Mouse (Mus musculus) forebrain, embryonic 12.5 days (tissue): ENCODE data around the gene Slc32a1. TPM values are rescaled to one million over a fixed set of nuclear protein-coding genes. Genes with fewer than 3 reads are reported as not detected.
A peak's percentile ranks its signal among the peaks of the same experiment; 100 is the strongest.

Source experiments
- ATAC-seq: fragments of 200-750 bp; cut with Nextera tagmentation; 2 replicates; pipeline ENCODE4 v1.8.0; 2017; ENCODE audit warnings: moderate TSS enrichment; ENCODE audit not compliant: low FRiP score
- H3K27ac ChIP-seq: fragments of 300-500 bp; sonication (generic); 2 replicates; pipeline ENCODE4 v1.5.1; 2016; ENCODE audit warnings: mild to moderate bottlenecking
- H3K27me3 ChIP-seq: fragments of 300-500 bp; sonication (generic); 2 replicates; pipeline ENCODE4 v1.6.1; 2016; ENCODE audit warnings: mild to moderate bottlenecking
- H3K36me3 ChIP-seq: fragments of 300-500 bp; sonication (generic); replicated peaks from 2 replicates; pipeline ENCODE4 v1.6.1; 2016; ENCODE audit warnings: mild to moderate bottlenecking
- H3K4me1 ChIP-seq: fragments of 300-500 bp; sonication (generic); 2 replicates; pipeline ENCODE4 v1.6.1; 2016
- H3K4me2 ChIP-seq: fragments of 300-500 bp; sonication (generic); 2 replicates; pipeline ENCODE4 v1.6.1; 2016; ENCODE audit warnings: mild to moderate bottlenecking, moderate library complexity
- H3K4me3 ChIP-seq: fragments of 300-500 bp; sonication (generic); replicated peaks from 2 replicates; pipeline ENCODE4 v1.5.1; 2016; ENCODE audit warnings: mild to moderate bottlenecking
- H3K9ac ChIP-seq: fragments of 300-500 bp; sonication (generic); 2 replicates; pipeline ENCODE4 v1.6.1; 2016; ENCODE audit warnings: mild to moderate bottlenecking
- H3K9me3 ChIP-seq: fragments of 300-500 bp; sonication (generic); 2 replicates; pipeline ENCODE4 v1.6.1; 2016
- WGBS: fragments of 180-500 bp; shearing (Covaris S2); methylation state at CpG from one replicate; pipeline ENCODE4 v1.1.7; 2016; 5-methylcytosine and 5-hydroxymethylcytosine counted together
- microRNA counts: library from miRNA; unstranded; fragments of <30 nt; microRNA quantifications from one replicate; lab custom pipeline; 2017
- microRNA-seq: library from miRNA; unstranded; fragments of <30 nt; microRNA quantifications from one replicate; pipeline ENCODE4, GENCODE M21; 2017
- polyA plus RNA-seq: library from polyadenylated mRNA; unstranded; fragments of >200 nt; fragmentation: Nextera tagmentation; extraction: Ambion mirVana; gene quantifications from 2 replicates; pipeline ENCODE4 v1.2.1, GENCODE M21; 2016

The Slc32a1 gene
- polyA plus RNA-seq, 1 experiment from 2014 or later, result 3.8 TPM

DNA sequence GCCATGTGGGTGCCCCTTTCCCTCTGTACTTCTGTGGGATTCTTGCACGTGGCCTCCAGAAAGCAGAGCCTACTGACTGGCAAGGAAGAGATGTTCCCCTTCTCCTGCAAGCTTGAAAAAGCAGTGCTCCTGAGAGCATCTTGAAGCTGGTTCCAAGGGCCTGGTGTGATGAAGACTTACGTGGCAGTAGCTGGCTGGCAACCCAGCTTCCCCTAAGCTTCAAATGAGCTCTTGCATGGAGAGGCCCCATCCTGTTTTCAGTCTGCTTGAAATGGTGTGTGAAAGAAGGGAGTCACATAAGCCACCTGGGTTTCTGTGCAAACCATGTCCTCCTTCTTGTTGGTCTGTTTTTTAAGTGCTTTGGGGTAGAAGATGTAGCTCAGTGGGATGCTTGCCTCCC lies 32.0 kb downstream of the Slc32a1 start:
- Histone ChIP-seq H3K4me2 (no peak overlapping the region), H3K27me3 (no peaks in the 10 kb centered on the region), H3K9me3 (no peaks in the 10 kb centered on the region), H3K4me1 (no peaks in the 10 kb centered on the region), H3K36me3 (peaks cover 36% of the 10 kb centered on the region), H3K4me3 (no peak overlapping the region), H3K27ac (no peak overlapping the region), H3K9ac (no peak overlapping the region)
- ATAC-seq, result no peak
- 90% methylated on average over 2 of the region's 2 CpGs for WGBS

DNA sequence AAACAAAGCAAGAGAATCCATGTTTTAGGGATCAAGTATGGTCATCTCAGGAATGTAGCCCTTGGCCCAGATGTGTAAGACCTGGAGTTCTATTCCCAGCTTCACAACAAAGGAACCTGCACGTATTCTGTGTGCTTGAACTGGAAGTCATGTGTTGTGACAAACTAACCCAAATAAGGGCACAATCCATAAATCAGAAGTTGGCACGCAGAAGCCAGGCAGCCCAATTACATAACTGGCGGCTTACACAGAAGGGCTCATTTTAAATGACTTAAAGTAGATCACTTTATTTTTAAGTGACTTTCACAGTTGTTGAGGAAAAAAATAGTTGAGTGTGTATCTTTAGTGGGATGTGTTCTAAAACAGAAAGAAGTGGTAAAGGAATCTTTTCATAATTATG lies 33.2 kb downstream of the Slc32a1 start:
- no peaks in the 10 kb centered on the region for H3K27me3 ChIP-seq

DNA sequence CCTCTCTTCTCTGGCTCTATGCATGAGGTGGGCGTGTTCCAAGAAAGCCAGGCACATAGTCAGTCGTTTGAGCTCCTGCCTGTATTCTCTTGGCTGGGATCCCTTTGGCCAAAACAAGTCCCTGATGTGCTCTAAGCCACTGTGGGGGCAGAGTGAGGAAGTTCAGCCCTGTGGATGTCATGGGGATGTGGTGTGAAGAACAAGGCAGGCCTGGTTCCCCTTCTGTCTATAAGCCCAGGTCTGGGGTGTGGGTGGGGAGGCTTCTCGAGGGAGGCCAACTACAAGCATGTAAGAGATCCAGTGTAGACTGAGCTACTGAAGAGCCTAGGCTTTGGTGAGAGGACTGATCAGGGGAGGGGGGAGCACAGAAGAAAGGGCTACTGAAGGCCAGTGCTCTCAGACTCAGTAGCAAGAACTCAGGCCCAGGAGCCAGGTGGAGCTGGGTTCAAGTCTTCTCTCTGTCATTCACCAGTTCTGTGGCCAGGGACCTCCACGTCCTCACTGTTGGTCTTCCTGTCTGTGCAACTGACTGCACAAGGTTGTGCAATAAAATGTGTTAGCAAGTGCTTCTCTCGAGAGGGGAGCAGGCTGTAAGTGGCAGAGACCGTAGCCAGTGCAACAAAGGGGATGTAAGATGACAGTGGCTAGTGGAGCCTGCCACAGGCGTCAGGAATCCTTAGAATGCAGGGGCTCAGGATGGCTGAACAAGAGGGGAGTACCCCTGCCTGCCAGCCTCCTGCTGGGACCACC lies 40.8 kb downstream of the Slc32a1 start:
- WGBS, result 53% methylated on average over 7 of the region's 7 CpGs
- no peak overlapping the region for H3K9ac ChIP-seq
- no peak overlapping the region for H3K27ac ChIP-seq
- no peaks in the 10 kb centered on the region for H3K9me3 ChIP-seq
- no peaks in the 10 kb centered on the region for H3K27me3 ChIP-seq
- no peaks in the 10 kb centered on the region for H3K4me1 ChIP-seq
- H3K4me2 ChIP-seq, result no peak overlapping the region
- no peak for ATAC-seq
- H3K36me3 ChIP-seq, result no peaks in the 10 kb centered on the region
- no peak overlapping the region for H3K4me3 ChIP-seq

More for the DNA sequence above, 33.2 kb downstream of the Slc32a1 start:
- peaks cover 24% of the 10 kb centered on the region for H3K36me3 ChIP-seq
- H3K9ac ChIP-seq, result no peak overlapping the region
- no peak overlapping the region for H3K27ac ChIP-seq
- whole genome bisulfite sequencing, result 90% methylated on average over 3 of the region's 3 CpGs
- no peak for ATAC-seq
- H3K9me3 ChIP-seq, result no peaks in the 10 kb centered on the region
- no peak overlapping the region for H3K4me3 ChIP-seq
- no peak overlapping the region for H3K4me2 ChIP-seq
- no peaks in the 10 kb centered on the region for H3K4me1 ChIP-seq

DNA sequence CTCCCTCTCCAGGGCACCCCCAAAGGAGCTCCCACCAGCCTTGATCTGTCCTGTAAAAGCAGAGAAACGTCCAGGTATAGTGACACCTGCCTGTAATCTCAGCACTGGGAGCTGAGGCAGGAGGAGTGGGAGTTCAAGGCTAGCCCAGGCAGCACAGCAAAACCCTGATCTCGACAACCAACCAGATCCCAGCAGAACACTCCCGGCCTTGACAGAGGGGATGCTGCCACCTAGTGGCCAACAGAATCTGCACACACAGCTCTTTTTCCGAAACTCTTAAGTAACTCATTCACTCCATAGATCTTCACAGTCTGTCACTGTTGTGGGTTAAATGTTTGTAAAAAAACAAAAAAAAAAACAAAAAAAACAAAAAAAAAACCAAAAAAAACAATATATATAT lies 42.4 kb downstream of the Slc32a1 start:
- H3K27me3 ChIP-seq, result no peaks in the 10 kb centered on the region
- H3K4me3 ChIP-seq, result no peak overlapping the region
- no peaks in the 10 kb centered on the region for H3K4me1 ChIP-seq
- no peak overlapping the region for H3K27ac ChIP-seq
- peak; percentile 70 for ATAC-seq
- no peak overlapping the region for H3K9ac ChIP-seq
- no peaks in the 10 kb centered on the region for H3K36me3 ChIP-seq
- no peaks in the 10 kb centered on the region for H3K9me3 ChIP-seq
- WGBS, result 6% methylated on average over 4 of the region's 4 CpGs
- no peak overlapping the region for H3K4me2 ChIP-seq

DNA sequence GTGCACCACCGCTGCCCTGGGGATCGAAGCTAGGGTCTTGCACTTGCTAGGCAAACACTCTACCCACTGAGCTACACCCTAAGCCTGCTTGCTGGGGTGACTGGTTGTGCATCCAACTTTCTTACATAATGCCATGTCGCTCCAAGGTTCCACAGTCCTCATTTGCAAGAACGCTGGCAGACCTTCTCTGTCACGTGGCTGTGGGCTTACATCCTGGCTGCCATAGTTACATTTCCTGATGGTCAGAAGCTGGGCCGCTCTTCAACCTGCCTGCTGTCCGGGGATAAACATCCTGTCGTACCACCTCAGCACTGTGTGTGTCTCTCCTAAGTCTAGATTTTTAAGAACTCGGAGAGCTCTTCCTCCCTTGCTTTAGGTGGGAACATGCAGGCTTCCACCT lies 44.1 kb downstream of the Slc32a1 start:
- ATAC-seq, result no peak

DNA sequence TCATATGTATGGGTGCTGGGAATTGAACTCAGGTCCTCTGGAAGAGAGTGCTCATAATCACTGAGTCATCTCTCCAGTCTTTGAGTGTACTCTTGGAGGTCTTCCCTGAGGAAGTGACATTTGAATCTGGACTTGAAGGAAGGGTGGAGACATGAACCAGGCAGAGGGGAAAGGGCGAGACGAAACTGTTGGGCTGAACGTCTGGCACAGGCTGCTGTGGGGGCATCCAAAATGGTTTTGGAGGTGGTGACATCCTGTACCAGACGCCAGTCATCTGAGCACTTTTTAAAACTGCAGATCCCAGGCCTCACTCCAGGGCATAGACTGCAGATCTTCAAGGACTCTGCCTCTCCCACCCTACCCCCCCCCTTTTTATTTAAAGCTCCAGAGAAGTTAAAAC lies 45.2 kb downstream of the Slc32a1 start:
- no peak for ATAC-seq
- WGBS, result 86% methylated on average over 4 of the region's 4 CpGs
- Histone ChIP-seq H3K4me2 (no peak overlapping the region), H3K4me1 (no peaks in the 10 kb centered on the region), H3K9me3 (no peaks in the 10 kb centered on the region), H3K27me3 (no peaks in the 10 kb centered on the region), H3K4me3 (no peak overlapping the region), H3K27ac (no peak overlapping the region), H3K9ac (no peak overlapping the region), H3K36me3 (no peaks in the 10 kb centered on the region)

More for the DNA sequence above, 44.1 kb downstream of the Slc32a1 start:
- no peak overlapping the region for H3K9ac ChIP-seq
- H3K4me2 ChIP-seq, result no peak overlapping the region
- H3K27ac ChIP-seq, result no peak overlapping the region
- H3K4me3 ChIP-seq, result no peak overlapping the region
- H3K4me1 ChIP-seq, result no peaks in the 10 kb centered on the region
- no peaks in the 10 kb centered on the region for H3K36me3 ChIP-seq
- WGBS, result 84% methylated on average over 9 of the region's 9 CpGs
- H3K9me3 ChIP-seq, result no peaks in the 10 kb centered on the region
- no peaks in the 10 kb centered on the region for H3K27me3 ChIP-seq

DNA sequence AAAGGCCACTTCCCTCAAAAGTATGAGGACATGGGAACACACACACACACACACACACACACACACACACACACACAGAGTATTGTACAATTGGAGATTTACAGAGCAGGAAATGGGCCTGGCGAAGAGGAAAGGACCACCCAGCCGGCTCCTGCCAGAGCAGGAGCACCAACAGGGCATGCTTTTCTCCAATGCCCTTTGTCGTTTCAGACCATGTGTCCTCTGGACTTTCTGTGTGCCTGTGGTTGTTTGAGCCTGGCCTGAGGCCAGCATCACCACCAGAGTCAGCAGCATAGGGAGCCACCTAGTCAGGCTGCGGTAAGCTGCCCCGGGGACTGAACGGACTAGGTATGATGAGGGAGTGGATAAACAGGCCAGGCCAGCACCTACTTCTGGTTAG lies 48.3 kb downstream of the Slc32a1 start:
- Histone ChIP-seq H3K9me3 (no peaks in the 10 kb centered on the region), H3K36me3 (no peaks in the 10 kb centered on the region), H3K4me3 (no peak overlapping the region), H3K4me1 (no peaks in the 10 kb centered on the region), H3K4me2 (no peak overlapping the region), H3K27me3 (no peaks in the 10 kb centered on the region), H3K9ac (no peak overlapping the region), H3K27ac (no peak overlapping the region; the same call in 1 of the 2 replicates)
- WGBS, result 58% methylated on average over 6 of the region's 6 CpGs
- no peak for ATAC-seq

DNA sequence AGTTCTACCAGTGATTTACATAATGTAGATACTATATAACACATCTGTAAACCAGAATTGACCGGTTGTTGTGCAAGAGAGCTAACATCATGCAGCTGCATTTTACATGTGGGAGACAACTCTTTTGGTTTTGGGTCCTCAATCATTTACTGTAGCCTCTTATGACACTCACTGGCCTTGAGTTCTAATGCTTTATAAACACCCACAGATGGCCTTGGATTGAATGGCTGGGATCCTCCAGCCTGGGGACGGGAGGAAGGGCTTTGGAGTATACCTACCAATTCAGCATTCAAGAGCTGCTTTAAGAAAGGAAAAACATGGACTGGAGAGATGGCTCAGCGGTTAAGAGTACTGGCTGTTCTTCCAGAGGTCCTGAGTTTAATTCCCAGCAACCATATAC lies 48.8 kb downstream of the Slc32a1 start:
- H3K4me1 ChIP-seq, result no peaks in the 10 kb centered on the region
- no peaks in the 10 kb centered on the region for H3K36me3 ChIP-seq
- no peak overlapping the region for H3K27ac ChIP-seq
- no peak overlapping the region for H3K4me3 ChIP-seq
- H3K27me3 ChIP-seq, result no peaks in the 10 kb centered on the region
- no peak for ATAC-seq
- no peak overlapping the region for H3K4me2 ChIP-seq
- WGBS, result 80% methylated on average over 3 of the region's 3 CpGs
- H3K9ac ChIP-seq, result no peak overlapping the region
- no peaks in the 10 kb centered on the region for H3K9me3 ChIP-seq

DNA sequence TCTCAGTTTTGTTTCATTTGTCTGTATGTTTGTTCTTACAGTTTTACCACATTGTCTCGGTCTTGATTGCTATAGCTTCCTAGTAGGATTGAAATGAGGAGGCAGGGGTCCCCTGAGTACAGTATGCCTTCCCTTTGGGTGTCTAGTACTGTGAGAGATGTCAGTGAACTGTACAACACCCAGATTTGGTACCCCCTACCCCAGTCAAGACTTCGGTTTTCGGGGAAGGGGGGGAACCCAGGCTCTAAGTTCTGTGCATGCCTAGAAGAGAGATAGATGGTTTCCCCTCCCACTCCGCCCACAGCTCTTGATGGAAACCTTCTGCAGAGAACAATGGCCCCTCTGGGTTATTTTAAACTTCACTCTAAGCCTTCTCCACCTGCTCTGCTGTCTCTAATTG lies 54.5 kb downstream of the Slc32a1 start, which contains the start of gene Ppp1r16b:
Gene Ppp1r16b, plus strand, starts transcription at position 301 of the 400 bp plus-strand sequence.
- Histone ChIP-seq H3K27me3 (peaks cover 52% of the 10 kb centered on the region), H3K9ac (no peak within 1 kb of the TSS), H3K36me3 (no peaks in the 10 kb centered on the region), H3K4me2 (no peak within 1 kb of the TSS), H3K4me3 (no peak within 1 kb of the TSS), H3K27ac (no peak within 1 kb of the TSS), H3K9me3 (no peaks in the 10 kb centered on the region), H3K4me1 (peaks cover 38% of the 10 kb centered on the region)
- WGBS, result 90% methylated on average over 4 of the region's 4 CpGs
- ATAC-seq, result no peak

MicroRNAs encoded within 50 kb of the gene (microRNA counts, 519-probe panel; counts per million panel counts)
- not detected for microRNA mmu-miR-3474 (lab: Ali Mortazavi, UCI)

Small RNA genes within 50 kb of the gene (microRNA-seq; reads per million reads assigned to microRNA genes)
- 2.7 reads per million, percentile 4 among the genes with 10 or more reads in this experiment for gene Mir3474

Other genes with a start within 250 kb of the Slc32a1 start
- gene Snhg11, start 235.1 kb upstream of the Slc32a1 start, polyA plus RNA-seq, result 34.1 and 39.7 TPM in 2 replicates
- 24.3 and 26.0 TPM in 2 replicates for gene Ralgapb, start 200.9 kb upstream of the Slc32a1 start, polyA plus RNA-seq
- not detected in 2 replicates for gene Adig, start 108.2 kb upstream of the Slc32a1 start, polyA plus RNA-seq
- 0.36 and 0.81 TPM in 2 replicates for gene Arhgap40, start 98.0 kb upstream of the Slc32a1 start, polyA plus RNA-seq
- gene Actr5, start 14.1 kb downstream of the Slc32a1 start, polyA plus RNA-seq, result 20.3 and 22.6 TPM in 2 replicates
- gene Ppp1r16b, start 54.6 kb downstream of the Slc32a1 start, polyA plus RNA-seq, result 2.9 and 3.2 TPM in 2 replicates
- gene Fam83d, start 157.3 kb downstream of the Slc32a1 start, polyA plus RNA-seq, result 50.9 and 51.0 TPM in 2 replicates
- 20.1 and 22.7 TPM in 2 replicates for gene Dhx35, start 184.0 kb downstream of the Slc32a1 start, polyA plus RNA-seq